15 mouse cellular contexts compared by ENCODE assay signal in genomic region chr2:162219507-162219906, GRCm38 (mm10).
DNase-seq lines count a peak whose midpoint lies in the region; ATAC-seq lines count a peak whose summit lies in the region.
"Had no signal": no experiment of that assay in that cellular context is flagged by ENCODE, and none has a peak within 500 bp of the region (broad histone marks: within the 10 kb centered on the region; RNA-seq: fewer than 3 reads in every experiment).

No protein-coding gene starts in this region.

- peak; percentile 84; the same call in 1 of the 2 replicates for ATAC-seq in forebrain, embryonic 16.5 days

- H3K27me3 ChIP-seq in forebrain, embryonic 16.5 days (replicated peaks; ENCODE audit: control insufficient read depth, insufficient read depth, low read length) = no peaks in the 10 kb centered on the region
- H3K27me3 ChIP-seq: embryonic facial prominence, embryonic 13.5 days; midbrain, embryonic 12.5 days had no signal

- 69% methylated on average over 4 of the region's 4 CpGs for WGBS in forebrain, embryonic 16.5 days

- no peaks in the 10 kb centered on the region for H3K36me3 ChIP-seq in forebrain, embryonic 16.5 days (ENCODE audit: control insufficient read depth, insufficient read depth)
- H3K36me3 ChIP-seq: embryonic facial prominence, embryonic 13.5 days; hindbrain, embryonic 10.5 days; midbrain, embryonic 12.5 days had no signal

- DNase-seq in heart, adult 11 months = peak; percentile 90
- no peak for DNase-seq in heart, adult 9 months (ENCODE audit: low spot score in 2 of 2)
- DNase-seq in layer of hippocampus, postnatal 25 days (ENCODE audit: extremely low spot score in 1 of 2, low spot score in 1 of 2) = peak; percentile 14 to 19
- peak; percentile 61 for DNase-seq in right cerebral cortex, postnatal 25 days
- DNase-seq in c-Kit-positive CD71-positive TER-119-positive erythroid progenitor cells, embryonic 14.5 days (ENCODE audit: low spot score) = no peak
- DNase-seq in adrenal gland, adult (ENCODE audit: inconsistent age in 2 of 2, low spot score in 1 of 2) = no peak
- no peak for DNase-seq in urinary bladder, postnatal 4 days (ENCODE audit: low spot score in 2 of 2)
- DNase-seq: B cell, adult 2 months; gastrocnemius, postnatal 36 days; kidney, postnatal 4 days; lung, adult 18-20 months had no signal

- no peak overlapping the region for H3K27ac ChIP-seq in forebrain, embryonic 16.5 days (ENCODE audit: low read length)
- H3K27ac ChIP-seq: embryonic facial prominence, embryonic 13.5 days; hindbrain, embryonic 10.5 days; midbrain, embryonic 12.5 days had no signal

- no peaks in the 10 kb centered on the region for H3K9me3 ChIP-seq in forebrain, embryonic 16.5 days (ENCODE audit: control insufficient read depth, low read length)
- H3K9me3 ChIP-seq: embryonic facial prominence, embryonic 13.5 days; hindbrain, embryonic 10.5 days; midbrain, embryonic 12.5 days had no signal

- no peak overlapping the region for H3K4me3 ChIP-seq in forebrain, embryonic 16.5 days (replicated peaks; ENCODE audit: low read length)
- H3K4me3 ChIP-seq: embryonic facial prominence, embryonic 13.5 days; hindbrain, embryonic 10.5 days; midbrain, embryonic 12.5 days had no signal

- no peak overlapping the region for H3K9ac ChIP-seq in forebrain, embryonic 16.5 days (replicated peaks; ENCODE audit: low read depth, low read length)
- H3K9ac ChIP-seq: embryonic facial prominence, embryonic 13.5 days; midbrain, embryonic 12.5 days had no signal

- H3K4me2 ChIP-seq in forebrain, embryonic 16.5 days (ENCODE audit: low read length) = no peak overlapping the region
- H3K4me2 ChIP-seq: embryonic facial prominence, embryonic 13.5 days; midbrain, embryonic 12.5 days had no signal

- peaks cover 3% of the 10 kb centered on the region; the same call in 1 of the 2 replicates for H3K4me1 ChIP-seq in forebrain, embryonic 16.5 days (replicated peaks; ENCODE audit: control insufficient read depth, insufficient read depth, low read length)
- H3K4me1 ChIP-seq: embryonic facial prominence, embryonic 13.5 days; hindbrain, embryonic 10.5 days; midbrain, embryonic 12.5 days had no signal

Comparison
In these comparisons a context has a peak if more than half of its experiments do, and no peak if none do; other contexts are left out.
1. DNase-seq: peak in heart, adult 11 months (single experiment), layer of hippocampus, postnatal 25 days (2 of 2) and right cerebral cortex, postnatal 25 days (single experiment); none in heart, adult 9 months (0 of 2), c-Kit-positive CD71-positive TER-119-positive erythroid progenitor cells, embryonic 14.5 days (single experiment), adrenal gland, adult (0 of 2) and urinary bladder, postnatal 4 days (0 of 2).